Mouse (Mus musculus) megakaryocyte progenitor cell, adult 5-6 weeks (primary cell): Measurements from ENCODE around the gene Srl. TPM values are rescaled to one million over a fixed set of nuclear protein-coding genes. Genes with fewer than 3 reads are reported as not detected.
"Not testable (repeated sequence)": the region's sequence is repeated elsewhere in the genome, so short reads cannot be mapped to it uniquely, and the experiment has no call there.

ENCODE experiments used
- ATAC-seq: replicated peaks from 2 replicates; pipeline ENCODE4 v1.8.0; 2016; ENCODE audit warnings: mild to moderate bottlenecking, moderate TSS enrichment, inconsistent platforms; ENCODE audit not compliant: poor library complexity
- total RNA-seq, 2 experiments: library from RNA; stranded (forward) in 1 of 2; stranded (reverse) in 1 of 2; fragments of 157-497, 149-512 nt in 1 of 2; fragments of 200-1000 nt in 1 of 2; gene quantifications; 2 replicates each; pipeline versions ENCODE4 v1.2.3 to v1.2.4; 2015 to 2017

Gene Srl
- total RNA-seq (2015): 2.9 and 4.4 TPM in 2 replicates
- 13.9 and 18.7 TPM in 2 replicates for total RNA-seq (2017)

DNA sequence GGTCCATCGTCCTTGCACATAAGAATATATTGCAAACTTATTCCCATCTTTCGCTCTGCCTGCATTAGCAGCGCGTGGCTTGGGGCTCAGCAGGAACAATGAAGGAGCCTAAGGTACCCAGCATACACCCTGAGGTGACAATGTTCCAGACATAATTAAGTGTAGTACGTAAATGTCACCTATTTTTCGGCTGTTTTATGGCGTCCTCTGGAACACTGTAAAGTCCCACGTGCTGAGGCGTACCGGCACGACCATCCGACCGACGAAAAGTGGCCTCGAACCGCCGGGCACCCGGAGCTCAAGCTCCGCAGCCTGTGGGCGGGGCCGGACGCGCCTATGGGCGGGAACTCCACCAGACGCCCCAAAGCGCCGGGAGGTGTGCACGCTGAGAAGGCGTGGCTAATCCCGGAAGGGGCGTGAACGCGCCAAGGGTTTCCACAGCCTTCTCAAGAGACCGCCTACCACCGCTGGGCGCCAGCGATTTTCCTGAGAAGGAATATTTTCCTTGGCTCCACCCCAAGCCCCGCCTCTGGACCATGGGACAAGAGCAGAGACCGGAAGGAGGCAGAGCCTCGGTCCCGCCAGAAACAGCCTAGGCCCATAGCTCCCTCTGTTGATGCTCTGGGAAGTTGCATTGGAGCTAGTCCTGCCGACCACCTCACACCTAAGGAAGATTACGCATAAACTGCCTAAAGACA is at the start of gene Srl:
Gene Srl (minus strand): TSS at position 316 of the 698 bp plus-strand sequence.
- peak; percentile 93 for ATAC-seq

GRCm38 (mm10) chr16:4590236-4590635 is 48.6 kb upstream of the Srl start:
- no peak for ATAC-seq

DNA sequence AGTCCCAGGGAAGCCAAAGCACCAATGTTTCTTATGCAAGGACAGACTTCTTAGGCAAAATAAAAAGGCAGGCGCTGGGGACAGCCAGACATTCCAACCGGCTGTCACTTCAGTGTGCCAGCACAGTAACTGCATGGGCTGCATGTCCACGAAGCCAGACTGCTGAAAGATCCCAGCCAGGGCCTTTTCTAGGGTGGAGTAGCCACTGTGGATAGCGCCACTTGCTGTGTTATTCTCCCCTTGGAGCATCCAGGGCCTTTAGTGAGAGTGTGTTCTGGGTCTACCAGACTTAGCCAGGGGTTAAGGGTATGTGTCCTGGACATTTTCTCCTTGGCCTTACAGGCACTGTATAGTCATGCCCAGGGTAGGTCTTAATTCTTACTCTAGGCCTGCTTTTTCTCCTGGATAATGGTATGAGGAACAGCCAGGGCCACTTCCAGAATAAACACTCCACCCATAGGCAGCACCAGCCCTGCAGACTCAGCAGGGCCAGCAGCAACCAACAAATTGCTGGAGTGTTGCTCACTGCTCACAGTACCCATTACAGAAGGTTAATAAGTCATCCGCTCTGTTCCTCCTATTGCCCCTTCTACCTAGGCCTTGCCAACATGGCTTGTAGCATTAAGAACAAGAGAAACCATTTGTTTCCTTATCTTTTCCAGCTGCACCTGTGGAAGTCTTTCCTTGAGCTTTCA is 46.0 kb upstream of the Srl start:
- no peak for ATAC-seq

- peak; percentile 94 for ATAC-seq
Measured at GRCm38 (mm10) chr16:4586531-4587123, 45.0 kb upstream of the Srl start.

GRCm38 (mm10) chr16:4585642-4586530 is 44.3 kb upstream of the Srl start:
- ATAC-seq: peak; percentile 15

GRCm38 (mm10) chr16:4584438-4584837 is 42.8 kb upstream of the Srl start:
- ATAC-seq: no peak

DNA sequence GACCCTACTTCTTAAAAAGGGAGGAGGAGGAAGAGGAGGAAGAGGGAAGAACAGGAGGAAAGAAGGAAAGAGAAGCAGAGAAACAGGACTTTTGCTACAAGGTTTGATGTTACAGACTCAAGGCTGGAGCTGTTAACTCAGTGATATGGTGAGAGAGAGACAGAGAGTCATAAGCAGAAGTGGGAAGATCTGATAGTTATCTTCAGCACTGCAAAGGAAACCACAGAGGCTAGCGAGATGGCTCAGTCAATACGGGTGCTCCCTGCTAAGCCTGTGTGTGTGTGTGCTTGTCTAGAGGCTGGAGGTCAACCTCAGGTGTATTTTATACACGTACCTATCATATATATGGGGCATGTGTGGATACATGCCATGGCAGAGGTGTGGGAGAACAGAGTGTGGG is 42.2 kb upstream of the Srl start:
- ATAC-seq: peak; percentile 58

DNA sequence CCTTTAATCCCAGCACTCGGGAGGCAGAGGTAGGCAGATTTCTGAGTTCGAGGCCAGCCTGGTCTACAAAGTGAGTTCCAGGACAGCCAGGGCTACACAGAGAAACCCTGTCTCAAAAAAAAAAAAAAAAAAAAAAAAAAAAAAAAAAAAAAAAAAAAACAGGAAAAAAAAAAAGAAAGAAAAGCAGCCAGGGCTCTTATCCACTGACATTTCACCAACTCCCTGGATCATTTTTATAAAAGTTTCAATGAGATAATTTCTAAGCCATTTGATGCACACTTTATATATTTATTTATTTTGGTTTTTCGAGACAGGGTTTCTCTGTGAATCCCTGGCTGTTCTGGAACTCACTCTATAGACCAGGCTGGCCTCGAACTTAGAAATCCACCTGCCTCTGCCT is 39.6 kb upstream of the Srl start:
- not testable (repeated sequence) for ATAC-seq

DNA sequence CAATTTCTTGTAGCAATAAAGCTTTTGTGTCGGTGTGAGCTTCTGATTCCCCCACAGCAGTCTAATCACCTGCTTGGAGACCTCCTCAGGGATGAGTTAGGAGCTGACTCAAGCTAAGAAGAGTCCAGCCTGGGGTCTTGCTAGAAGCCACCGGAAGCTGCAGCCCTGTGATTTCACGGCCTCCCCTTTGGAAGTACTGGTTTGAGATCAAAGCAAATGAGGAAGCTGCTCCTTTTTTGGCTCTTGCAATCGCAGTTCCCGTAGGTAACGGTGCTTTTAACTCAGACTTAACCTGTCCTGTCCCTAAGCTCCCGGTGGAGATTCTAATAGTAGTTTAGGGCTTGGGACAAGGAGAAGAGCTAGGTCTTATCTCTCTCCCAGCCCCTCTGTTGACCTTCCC is 37.0 kb upstream of the Srl start:
- ATAC-seq: peak; percentile 38; the same call in 1 of the 2 replicates

GRCm38 (mm10) chr16:4576873-4577272 is 35.3 kb upstream of the Srl start:
- peak; percentile 92 for ATAC-seq

DNA sequence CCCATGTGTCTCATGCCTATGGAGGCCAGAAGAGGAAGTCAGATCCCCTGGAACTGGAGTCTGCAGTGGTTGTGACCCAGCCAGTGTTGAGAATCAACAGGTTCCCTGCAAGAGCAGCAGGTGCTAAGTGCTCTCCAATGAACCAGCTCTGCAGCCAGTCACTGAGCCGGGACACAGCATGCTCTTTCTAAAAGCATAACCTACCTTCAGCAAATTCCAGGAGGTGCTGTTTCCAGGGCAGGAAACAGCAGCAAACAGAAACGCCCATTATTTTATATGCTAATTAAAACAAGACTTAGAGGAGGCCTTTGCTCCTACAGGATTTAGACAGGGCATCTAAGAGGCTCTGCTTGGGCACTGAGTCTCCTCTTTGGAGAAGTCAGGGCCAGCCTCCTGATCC is 34.4 kb upstream of the Srl start:
- no peak for ATAC-seq

- no peak for ATAC-seq
Measured at GRCm38 (mm10) chr16:4570737-4571136, 29.1 kb upstream of the Srl start.

GRCm38 (mm10) chr16:4567912-4568311 is 26.3 kb upstream of the Srl start:
- peak; percentile 93 for ATAC-seq

GRCm38 (mm10) chr16:4560145-4560952 is 18.7 kb upstream of the Srl start:
- peak; percentile 23 for ATAC-seq

- peak; percentile 38 for ATAC-seq
Measured at GRCm38 (mm10) chr16:4559715-4560144, 18.1 kb upstream of the Srl start, which contains the start of gene Tfap4. TSS of gene Tfap4 (minus strand) at chr16:4559854.

- peak; percentile 6 for ATAC-seq
Measured at GRCm38 (mm10) chr16:4558980-4559631, 17.5 kb upstream of the Srl start.

- ATAC-seq: peak; percentile 70
Measured at GRCm38 (mm10) chr16:4558384-4558979, 16.9 kb upstream of the Srl start.

DNA sequence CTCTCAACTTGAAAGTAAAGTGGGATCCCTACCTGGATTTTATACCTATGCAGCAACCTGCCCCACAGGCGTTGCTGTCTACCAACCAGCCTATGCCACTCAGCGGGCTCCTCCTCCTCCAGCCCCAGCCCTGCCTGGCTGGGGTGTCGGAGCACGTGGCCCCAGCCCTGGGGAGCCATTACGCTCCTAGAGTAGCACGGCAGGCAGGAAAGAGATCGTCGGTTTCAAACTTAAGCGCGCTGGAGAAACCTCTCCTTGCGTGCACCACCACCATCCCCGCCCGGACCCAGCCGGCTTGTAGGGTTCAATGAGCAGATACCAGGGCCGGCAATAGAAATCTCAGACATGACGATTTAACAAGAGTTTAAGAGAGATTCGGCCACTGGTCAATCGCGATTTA is 16.3 kb upstream of the Srl start:
- peak; percentile 49 for ATAC-seq

DNA sequence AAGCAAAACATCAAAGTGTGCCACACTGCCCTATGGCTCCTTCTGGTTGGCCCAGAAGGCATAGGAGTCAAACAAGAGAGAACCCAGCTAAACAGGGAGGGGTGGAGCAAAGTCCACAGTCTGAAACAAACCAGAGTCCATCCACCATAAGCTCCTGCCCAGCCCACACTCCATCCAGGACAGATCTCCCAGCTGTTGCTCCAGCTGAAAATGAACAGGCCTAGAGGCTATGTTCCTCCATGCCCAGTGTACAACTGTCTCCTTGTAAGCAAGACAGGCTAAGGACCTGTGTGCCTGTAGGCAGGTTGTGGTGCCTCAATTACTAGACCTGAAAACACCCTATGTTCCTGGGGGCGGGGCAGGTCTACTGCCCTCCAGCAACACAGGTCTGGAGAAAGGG is 15.5 kb upstream of the Srl start:
- no peak for ATAC-seq
